Mouse (Mus musculus) layer of hippocampus, adult 9-11 months (tissue): ENCODE results near the gene Commd1.

Experiments
- DNase-seq: peaks from one replicate; pipeline ENCODE4 v3.0.0; 2022

Gene Commd1

GRCm38 (mm10) chr11:22987357-22987756 is 5.2 kb upstream of the Commd1 start:
- DNase-seq: no peak

DNA sequence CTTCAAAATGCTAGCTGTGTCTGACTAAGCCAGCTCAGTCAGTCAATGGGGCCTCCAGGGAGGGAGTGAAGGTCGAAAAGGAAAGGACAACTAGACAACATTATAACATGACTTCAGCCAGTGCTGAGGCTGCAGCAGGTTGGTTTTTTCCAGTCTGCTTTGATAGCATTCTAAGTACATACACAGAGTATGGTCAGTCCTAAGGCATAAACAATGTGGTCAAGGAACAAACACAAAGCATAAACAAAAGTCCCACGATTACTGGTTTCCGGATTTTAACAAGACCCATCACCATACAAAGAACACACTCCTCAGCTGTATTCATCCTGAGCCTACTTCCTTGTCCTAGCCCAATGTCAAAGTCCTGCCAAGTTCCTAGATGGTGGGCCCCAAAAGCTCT is 3.3 kb upstream of the Commd1 start:
- no peak for DNase-seq

GRCm38 (mm10) chr11:22982846-22983245 is 664 bp upstream of the Commd1 start:
- DNase-seq: no peak

DNA sequence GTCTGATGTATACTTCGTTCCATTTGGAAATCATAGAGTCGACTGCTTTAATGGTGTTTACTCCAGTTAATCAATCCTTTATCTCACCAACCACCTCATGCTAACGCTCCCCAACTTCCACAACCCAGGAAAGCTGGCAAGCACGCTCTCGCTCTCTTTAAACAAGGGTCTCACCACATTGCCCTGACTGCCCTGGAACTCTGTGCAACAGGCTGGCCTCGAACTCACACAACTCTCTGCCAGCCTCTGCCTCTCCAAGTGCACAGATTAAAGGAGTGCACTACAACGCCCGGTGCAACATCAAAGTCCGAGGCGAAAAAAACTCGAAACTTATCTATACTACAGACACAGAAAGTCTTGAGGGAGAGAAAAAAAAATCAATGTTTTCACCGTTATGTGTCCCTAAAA is 635 bp downstream of the Commd1 start:
- no peak for DNase-seq

- no peak for DNase-seq
Observed at GRCm38 (mm10) chr11:22981041-22981440, 1.1 kb downstream of the Commd1 start.

DNA sequence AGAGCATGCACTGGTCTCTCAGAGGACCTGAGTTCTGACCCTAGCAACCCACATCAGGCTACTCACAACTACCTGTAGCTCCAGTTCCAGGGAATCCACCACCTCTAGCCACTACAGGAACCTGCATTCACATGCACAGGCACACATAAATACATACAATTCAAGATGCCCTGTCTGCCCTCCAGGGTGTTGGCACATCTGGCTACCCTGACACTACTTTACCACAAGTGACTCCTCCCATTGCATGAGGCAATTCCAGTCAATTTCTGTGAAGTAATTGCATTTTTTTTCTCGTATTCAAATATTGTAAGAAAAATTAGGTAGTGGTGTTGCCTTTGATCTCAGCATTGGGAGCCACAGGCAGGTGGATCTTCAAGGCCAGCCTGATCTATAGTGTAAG is 3.0 kb downstream of the Commd1 start:
- no peak for DNase-seq

DNA sequence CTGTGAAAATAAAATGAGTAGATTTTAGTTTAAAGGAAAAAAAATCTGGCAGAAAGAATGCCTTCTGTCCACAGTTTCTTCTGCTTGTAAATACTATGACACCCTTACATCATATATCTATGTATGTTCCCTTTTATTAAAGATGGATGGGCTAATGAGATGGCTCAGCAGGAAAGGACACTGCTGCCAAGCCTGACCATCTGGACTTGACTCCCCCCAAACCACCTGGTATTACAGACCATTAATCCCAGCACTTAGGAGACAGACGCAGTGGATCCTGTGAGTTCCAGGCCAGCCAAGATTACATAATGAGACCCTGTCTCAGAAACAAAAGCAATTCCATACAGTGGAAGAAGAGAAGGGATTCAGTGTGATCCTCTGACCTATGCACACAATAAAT is 3.5 kb downstream of the Commd1 start:
- no peak for DNase-seq

DNA sequence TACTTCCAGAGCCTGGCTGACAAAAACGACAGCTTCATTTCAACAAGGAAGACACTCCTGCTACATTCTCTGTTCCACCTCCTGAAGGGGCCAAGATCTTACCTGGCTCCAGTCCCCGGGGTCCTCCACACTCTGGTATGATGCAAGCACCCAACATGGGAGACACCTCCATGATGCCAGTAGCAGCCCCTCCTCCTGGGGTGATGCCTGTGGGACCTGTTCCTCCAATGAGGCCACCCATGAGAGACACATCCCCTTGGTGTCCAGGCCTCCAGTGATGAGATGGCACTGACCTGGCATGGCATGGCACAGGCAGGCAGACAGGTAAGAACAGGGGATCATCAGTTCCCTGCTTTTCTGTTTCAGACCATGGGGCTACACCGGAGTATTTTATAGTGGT is 4.0 kb downstream of the Commd1 start:
- DNase-seq: no peak

DNA sequence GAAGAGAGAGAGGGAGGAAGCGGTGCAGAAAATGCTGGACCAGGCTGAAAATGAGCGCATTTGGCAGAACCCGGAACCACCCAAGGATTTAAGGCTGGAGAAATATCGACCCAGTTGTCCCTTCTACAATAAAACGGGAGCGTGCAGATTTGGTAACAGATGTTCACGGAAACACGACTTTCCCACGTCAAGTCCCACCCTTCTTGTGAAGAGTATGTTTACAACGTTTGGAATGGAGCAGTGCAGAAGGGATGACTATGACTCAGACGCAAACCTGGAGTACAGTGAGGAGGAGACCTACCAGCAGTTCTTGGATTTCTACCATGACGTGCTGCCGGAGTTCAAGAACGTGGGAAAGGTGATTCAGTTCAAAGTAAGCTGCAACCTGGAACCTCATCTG is 8.6 kb downstream of the Commd1 start:
- no peak for DNase-seq

DNA sequence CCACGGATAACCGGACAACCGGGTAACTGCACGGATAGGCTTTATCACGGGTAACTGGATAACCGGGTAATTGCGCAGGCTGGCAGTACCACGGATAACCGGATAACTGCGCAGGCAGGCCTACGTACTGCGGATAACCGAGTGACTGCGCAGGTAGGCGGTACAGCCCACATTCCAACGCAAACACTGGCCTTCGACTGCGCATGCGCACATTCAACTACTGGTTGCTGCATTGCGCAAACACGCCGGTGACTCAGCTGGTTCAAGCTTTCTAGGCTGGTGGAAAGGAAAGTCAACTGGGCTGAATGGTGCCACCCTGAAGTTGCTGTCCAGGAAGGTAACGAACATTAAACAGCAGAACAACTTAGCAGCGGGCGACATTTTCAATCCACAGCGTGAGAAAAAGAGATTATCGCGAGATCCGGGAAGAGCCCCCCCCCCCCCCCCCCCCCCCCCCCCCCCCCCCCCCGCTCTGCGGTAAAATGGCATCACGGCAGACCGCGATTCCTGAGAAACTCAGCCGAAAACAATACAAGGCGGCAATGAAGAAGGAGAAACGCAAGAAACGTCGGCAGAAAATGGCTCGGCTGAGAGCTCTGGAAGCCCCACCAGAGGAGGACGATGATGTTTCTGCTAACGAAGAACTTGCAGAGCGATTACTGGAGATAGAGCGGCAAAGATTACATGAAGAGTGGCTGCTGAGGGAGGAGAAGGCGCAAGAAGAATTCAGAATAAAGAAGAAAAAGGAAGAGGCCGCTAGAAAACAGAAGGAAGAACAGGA is 9.2 kb downstream of the Commd1 start:
- peak; percentile 83 for DNase-seq

DNA sequence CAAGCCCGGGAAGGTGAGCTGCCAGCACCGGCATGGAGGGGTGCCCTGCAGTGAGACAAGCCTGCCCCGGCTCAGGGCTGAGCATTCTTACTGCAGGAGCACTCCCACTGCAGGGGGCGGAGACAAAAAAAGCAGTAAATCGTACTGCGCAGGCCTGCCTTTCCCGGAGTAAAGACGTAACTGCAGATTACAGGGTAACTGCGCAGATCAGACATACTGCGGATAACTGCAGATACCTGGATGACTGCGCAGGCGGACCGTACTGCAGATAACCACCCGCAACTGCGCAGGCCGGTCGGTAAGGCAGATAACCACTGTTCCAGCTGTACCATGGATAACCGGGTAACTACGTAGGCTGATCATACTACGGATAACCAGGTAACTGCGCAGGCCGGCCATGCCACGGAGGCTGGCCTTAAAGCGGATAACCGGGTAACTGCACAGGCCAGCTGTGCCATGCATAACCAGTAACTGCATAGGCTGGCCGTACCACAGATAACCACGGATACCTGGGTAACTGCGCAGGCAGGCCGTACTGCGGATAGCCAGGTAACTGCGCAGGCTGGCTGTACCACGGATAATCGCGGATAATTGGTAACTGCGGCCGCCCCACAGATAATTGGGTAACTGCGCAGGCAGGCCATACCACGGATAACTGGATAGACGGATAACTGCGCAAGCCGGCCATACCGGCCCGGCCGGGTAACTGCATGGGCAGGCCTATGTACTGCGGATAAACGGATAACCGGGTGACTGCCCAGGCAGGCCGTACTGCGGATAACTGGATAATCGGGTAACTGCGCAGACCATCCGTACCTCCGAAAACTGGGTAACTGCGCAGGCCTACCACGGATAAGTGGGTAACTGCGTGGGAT is 10.1 kb downstream of the Commd1 start, which contains the start of gene Zrsr1:
Zrsr1 (plus strand) TSS at position 171 of the 875 bp plus-strand sequence.
- peak; percentile 82 for DNase-seq

DNA sequence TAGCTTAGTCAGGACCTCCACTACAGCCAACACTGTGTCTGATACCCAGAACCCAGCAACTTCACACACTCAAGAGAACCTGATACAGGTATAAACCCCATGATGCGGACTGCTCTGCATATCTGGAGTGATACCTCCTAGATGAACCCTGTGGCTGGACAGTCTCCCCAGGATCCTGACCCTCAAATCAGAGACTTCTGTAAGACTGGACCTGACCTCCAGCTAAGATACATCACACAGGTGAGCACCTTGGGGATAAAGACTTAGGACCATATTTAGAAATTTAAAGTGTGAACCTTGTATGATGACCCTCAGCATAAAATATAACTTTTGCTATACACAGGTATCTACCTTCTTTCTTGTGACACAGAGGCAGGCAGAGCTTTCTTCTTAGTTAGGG is 11.6 kb downstream of the Commd1 start:
- no peak for DNase-seq

DNA sequence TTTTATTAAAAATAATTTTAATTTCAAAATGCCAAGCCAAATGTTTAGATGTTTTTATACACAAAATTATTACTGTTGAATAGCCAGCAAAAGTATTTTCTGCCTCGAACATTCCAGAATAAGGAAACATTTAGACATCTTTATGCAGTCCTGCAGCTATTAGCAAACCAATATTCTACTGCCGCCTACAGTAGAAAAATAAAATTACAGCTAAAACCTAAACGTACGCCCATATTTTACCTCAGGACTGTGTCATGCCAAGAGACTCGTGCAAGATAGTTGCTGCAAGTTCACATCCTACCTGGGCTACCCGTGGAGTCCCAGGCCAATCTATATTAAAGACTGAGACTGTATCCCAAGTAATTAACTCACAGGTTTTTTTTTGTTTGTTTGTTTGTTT is 12.7 kb downstream of the Commd1 start:
- DNase-seq: no peak

GRCm38 (mm10) chr11:22965503-22965902 is 16.7 kb downstream of the Commd1 start:
- DNase-seq: no peak

- DNase-seq: no peak
Observed at GRCm38 (mm10) chr11:22964401-22964800, 17.8 kb downstream of the Commd1 start.

DNA sequence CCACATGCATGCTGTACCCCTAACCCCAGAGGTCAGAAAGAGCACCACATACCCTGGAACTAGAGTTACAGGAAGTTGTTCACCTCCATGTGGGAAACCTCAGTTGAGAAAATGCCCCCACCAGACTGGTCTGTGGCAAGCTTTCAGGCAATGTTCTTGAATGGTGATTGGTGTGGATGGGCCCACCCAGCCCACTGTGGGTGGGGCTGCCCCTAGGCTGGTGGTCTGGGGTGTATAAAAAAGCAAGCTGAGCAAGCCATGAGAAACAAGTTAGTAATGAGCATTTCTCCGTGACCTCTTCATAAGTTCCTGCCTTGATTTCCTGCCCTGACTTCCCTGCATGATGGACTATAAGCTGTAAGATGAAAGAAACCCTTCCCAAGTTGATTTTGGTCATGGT is 20.1 kb downstream of the Commd1 start:
- no peak for DNase-seq

DNA sequence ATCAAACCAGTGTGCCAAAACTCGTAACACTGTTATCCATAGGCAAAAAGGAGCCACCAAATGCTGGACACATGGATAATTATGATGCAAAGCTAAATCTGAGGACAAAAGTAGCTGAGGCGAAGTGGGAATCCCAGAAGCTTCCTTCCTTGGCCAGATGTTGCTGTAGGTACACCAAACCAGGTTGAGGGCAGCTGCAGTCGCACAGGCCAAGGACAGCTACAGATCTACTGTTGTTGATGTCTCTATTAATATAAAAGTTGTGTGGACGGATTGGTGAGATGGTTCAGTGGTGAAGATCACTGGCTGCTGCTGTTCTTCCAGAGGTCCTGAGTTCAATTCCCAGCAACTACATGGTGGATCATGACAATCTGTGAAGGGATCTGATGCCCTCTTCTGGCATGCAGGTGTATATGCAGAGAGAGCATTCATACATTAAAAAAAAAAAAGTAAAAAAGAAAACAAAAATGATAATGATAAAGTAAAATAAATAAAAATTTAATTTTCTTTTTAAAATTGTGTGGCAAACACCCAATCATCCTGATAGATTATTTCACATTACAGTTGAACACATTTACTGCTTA is 24.3 kb downstream of the Commd1 start:
- no peak for DNase-seq

DNA sequence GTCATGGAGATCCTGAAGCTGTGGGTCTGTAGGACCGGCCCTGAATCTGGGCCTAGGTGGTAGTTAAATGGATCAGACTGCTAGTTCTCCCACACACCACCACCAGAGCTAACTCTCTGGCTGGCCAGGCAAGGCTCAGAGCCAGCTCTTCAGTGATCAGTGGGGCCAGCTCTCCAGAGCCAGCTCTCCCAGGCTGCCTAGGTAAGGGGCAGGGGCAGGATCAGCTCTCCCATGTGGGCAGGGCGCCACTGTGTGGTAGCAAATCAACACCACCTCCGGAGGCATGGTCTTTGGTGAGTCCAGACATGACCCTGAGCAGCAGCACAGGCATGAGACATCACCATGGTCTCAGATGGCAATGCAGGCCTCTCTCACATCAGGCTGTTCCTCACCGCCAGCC is 25.4 kb downstream of the Commd1 start:
- DNase-seq: peak; percentile 42

GRCm38 (mm10) chr11:22956346-22956745 is 25.8 kb downstream of the Commd1 start:
- DNase-seq: no peak

DNA sequence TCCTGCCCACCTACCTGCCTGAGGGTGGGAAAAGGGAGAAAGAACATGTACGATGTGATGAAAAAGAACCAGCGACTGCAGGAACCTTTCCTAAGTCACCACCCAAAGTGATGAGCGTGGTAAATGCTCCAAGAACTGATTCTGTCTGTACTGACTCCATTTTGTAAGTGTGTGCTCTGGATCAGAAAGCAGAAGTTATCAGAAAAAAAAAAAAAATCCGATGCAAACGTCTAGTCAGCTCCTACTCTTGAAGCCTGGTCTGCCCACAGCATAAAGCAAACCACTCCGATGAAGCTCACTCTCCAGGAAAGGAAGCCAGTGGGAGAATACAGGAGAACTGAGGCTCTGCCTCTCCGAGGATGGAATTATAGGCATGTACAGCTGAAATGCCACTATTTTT is 29.5 kb downstream of the Commd1 start:
- no peak for DNase-seq

DNA sequence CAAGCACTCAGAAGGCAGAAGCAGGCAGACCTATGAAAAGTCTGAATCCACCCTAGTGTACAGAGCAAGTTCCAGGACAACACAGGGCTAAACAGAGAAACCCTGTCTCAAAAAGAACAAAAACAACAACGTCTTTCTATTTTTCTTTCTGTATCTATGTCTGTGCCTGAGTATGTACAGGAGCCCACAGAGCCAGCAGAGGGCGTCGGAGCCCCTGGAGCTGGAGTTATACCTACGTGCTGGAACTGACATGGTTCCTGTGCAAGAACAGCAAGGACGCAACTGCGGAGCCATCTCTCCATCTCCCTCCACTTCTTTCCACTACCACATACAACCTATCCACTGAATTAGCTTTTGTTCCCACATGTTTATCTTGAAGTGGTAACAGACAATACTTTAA is 32.1 kb downstream of the Commd1 start:
- no peak for DNase-seq

GRCm38 (mm10) chr11:22949101-22949500 is 33.1 kb downstream of the Commd1 start:
- DNase-seq: no peak

DNA sequence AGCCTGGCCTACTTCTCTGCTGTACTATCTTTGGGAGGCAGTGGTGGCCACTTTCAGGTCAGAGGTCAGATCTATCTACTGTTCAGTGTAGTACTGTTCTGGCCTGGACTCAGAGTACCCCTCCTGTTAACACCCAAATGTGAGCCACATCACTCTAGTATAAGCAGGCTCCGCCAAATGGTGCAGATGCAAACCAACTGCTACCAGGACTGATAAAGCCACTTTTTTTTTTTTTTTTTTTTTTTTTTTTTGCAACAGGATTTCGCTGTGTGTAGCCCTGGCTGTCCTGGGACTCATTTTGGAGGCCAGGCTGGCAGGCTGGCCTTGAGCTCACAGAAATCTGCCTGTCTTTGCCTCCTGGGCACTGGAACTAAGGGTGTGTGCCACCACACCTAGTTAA is 43.2 kb downstream of the Commd1 start:
- DNase-seq: no peak
